Mouse (Mus musculus) heart, adult 9 months (tissue): ENCODE measurements around the gene Cdx2.

Experiments used
- DNase-seq, 2 experiments: peaks; one replicate each; pipeline ENCODE4 v3.0.0; 2022; ENCODE audit warnings: low spot score in 2 of 2

The Cdx2 gene

GRCm38 (mm10) chr5:147306638-147307397, at the start of gene Cdx2:
TSS of gene Cdx2 (minus strand) at chr5:147307270.
- no peak for DNase-seq

DNA sequence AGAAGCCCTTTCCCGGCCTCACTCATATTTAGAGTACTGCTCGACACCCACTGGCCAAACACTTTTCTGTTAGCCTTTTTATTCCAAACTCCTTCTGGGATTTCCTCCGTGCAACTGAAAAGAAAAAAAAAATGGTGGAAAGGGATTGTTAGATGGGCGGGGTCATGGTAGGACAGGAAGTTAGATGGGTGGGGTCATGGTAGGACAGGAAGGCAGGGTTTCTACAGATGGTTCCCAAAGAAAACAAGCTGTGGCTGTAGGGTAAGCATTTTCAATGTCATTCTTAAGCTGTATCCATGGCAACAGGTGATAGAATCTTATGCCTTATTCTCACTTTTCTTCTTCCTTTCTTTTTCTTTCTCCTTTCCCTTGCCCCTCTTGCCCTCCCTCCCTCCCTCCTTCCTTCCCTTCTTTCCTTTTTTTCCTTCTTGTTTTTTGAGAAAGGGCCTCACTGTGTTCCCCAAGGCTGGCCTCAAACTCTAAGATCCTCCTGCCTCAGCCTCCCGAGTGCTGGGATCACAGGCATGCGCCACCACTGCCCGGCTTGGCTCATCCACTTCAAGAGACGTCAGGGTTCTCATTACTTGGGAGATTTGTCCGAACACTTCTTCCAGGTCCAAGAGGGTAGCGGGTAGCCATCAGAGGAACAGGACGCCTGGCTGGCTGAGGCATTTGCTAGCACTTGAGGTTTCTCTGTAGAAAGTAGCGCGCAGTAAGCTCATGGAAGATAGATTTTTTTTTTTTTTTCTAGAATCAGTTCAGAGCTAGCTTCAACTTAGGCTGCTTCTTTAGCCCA, 49.4 kb upstream of the Cdx2 start:
- no peak for DNase-seq

GRCm38 (mm10) chr5:147355788-147356187, 48.7 kb upstream of the Cdx2 start:
- DNase-seq: no peak

DNA sequence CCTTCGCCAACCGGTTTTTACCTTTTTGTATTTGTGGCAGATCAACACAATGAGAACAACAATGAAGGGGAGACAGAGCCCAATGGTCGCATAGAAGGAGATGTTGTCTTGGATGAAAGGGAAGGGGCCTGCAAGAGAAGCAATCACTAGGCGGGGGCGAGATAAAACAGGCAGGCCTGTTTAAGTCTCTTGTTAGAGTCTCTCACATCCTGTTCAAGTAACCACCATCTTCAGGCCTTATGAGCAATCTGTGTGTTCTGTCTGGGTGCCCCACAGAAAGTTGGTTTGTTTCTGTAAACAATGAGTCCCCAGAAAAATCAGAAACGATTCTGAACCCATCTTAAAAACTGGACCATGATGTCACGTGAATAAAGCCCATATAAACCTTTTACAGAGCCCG, 47.9 kb upstream of the Cdx2 start:
- DNase-seq: no peak

- DNase-seq: no peak
Measured at GRCm38 (mm10) chr5:147354161-147354780, 47.2 kb upstream of the Cdx2 start.

DNA sequence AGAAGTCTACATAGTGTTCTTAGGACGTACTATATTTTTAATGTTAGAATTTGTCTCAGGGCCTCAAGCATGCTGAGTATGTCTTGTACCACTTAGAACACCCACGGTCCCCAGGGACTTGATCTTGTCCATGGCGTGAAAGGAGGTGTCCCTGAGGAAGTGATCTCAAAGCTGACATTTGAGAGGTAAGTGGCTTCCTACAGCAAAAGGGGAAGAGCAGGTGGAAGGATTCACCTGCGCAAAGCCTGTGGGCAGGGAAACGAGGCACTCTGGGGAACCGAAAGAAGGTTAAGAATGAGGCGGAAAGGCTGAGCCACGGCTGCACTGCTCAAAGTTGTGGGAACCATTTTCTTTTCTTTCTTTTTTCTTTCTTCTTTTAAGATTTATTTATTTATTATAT, 44.9 kb upstream of the Cdx2 start:
- DNase-seq: no peak

DNA sequence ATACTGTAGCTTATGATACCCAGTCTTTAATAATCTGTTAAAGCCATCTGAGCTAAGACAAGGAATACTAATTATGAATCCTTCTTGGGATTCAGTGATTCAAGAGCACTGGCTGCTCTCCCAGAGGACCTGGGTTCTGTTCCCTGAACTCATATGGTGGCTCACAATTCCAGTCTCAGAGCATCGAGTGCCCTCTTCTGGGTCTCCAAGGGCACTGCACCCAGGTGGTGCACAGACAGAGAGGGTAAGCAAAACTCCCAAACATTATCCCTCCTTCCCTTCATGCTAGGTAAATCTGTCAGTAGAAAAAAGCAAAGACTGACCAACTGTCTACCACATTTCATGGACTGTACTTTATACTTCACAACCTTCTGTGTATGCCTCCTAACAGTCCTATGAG, 38.9 kb upstream of the Cdx2 start:
- DNase-seq: no peak

DNA sequence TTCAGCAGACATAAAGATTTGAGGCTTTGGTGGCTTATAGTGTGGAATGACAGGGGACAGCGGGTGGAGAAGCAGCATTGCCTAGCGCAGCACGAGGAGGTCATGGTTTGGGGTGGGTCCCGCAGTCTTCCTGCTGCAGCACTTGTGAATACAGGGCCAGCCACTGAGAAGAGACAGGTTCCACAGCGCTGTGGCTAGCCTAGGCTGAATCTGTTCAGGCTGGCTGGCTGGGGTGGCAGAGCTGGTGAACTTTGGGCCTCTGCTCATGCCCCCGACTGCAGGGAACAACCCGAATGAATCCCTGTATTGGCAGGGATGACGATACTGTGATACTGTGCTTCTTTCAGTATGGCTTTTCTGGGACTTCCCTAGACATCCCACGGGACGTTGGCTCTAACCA, 36.8 kb upstream of the Cdx2 start:
- no peak for DNase-seq

GRCm38 (mm10) chr5:147342901-147343300, 35.8 kb upstream of the Cdx2 start:
- no peak for DNase-seq

GRCm38 (mm10) chr5:147340741-147341414, 33.8 kb upstream of the Cdx2 start:
- DNase-seq: no peak

GRCm38 (mm10) chr5:147339560-147339959, 32.5 kb upstream of the Cdx2 start:
- no peak for DNase-seq

- DNase-seq: no peak
Measured at GRCm38 (mm10) chr5:147338967-147339366, 31.9 kb upstream of the Cdx2 start.

DNA sequence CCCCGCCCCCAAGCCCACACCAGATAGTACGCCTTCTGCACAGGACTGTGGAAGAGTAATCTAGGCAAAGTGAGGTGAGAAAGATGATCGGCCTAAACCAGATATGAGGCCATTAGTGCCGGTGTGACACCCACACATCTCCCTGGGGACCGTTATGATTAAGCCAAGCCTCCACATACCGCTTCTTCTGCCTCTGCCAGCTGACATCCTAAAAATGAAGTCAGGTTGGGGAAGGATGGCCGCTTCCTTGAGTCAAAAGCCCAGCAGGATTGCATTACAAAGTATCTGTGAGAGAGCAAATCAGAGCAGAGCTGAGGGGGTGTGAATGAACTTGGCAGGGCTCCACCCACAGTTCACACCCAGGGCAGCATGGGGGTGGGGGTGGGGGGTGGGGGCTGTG, 25.6 kb upstream of the Cdx2 start:
- DNase-seq: no peak

GRCm38 (mm10) chr5:147331547-147331946, 24.5 kb upstream of the Cdx2 start:
- no peak for DNase-seq

DNA sequence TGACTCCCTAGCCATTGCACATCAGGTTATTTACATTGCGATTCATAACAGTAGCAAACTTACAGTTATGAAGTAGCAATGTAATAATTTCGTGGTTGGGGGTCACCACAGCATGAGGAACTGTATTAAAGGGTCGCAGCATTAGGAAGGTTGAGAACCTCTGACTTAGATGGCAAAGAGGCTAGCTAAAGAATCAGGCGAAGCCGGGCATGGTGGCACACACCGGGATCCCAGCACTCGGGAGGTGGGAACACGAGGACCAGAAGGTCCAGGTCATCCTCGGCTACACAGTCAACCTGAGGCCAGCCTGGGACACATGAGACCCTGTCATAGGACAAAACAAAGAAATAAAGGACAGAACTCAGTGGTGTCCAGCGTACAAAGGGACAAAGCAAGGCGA, 22.9 kb upstream of the Cdx2 start:
- DNase-seq: no peak

GRCm38 (mm10) chr5:147327636-147328035, 20.6 kb upstream of the Cdx2 start:
- no peak for DNase-seq

DNA sequence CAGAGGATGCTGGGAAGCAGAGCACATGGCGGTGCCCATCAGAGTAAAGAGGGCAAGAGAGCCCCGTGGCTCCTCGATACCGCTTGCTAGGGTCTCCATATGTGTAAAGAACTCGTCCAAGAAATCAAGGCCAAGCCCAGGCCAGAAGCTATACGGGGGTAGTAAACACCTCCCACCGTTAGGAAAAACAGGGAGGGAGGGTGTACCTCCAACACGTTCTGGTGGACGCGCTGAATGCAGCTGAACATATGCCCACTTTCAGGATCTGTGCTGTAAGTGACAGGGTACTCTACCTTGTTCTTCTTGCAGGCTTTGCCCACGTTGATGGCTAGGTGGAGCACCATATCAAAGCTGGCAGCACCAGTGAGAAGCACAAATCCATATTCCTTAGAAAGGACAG, 18.9 kb upstream of the Cdx2 start:
- no peak for DNase-seq

DNA sequence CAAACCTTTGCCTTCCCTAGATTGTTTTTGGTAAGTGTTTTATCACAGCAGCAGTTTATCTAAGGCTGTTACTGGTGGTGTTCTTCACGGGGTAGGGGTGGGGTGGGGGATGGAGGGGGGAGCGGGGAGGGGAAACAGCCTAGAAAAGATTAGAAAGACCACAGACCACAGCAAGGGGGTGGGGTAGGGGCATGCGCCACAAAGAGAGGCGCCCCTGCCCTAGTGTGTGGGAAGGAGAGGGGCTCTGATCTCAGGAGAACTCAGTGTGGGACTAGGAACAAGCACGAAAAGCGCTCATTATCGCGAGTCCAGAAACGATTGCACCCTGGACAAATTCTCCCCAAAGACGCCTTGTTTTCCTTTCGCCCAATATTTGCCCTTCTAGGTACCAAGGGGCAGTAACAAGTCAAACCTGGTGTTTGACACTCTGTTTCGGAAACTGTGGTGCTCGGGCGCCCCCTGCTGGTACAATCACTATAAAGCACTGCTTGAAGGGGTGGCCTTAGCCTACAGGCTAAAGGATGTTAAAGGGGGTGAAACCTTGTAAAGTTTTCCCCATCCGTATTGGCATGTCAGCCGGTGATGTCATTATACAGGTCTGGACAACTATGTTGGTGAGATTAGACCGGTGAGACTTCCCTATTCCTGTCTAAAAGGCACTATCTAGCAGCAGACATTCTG, 16.3 kb upstream of the Cdx2 start:
- DNase-seq: peak in 1 of 2 experiments; percentile 42

DNA sequence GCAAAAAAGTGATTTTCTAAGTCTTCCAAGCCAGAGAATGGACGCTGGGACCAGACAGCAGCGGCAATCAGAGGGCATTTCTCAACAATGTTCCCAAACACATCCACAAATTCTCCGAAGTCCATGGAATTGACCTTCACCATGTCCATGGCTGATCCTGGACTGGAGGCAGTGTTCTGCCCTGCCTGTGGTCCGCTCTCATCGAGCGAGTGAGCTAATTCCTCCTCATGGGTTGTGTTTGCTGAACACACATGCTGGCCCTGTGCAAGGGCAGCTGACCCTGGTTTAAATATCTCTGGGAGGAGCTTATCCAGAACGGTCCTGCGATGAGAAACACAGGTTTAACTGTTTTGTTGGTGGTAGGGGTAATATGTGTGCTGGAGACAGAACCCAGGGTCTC, 15.1 kb upstream of the Cdx2 start, which contains the start of gene Urad:
Urad (minus strand) TSS at position 258 of the 400 bp plus-strand sequence.
- DNase-seq: no peak

- DNase-seq: peak; percentile 31 to 36
Measured at GRCm38 (mm10) chr5:147319653-147320052, 12.6 kb upstream of the Cdx2 start.

GRCm38 (mm10) chr5:147317991-147318390, 10.9 kb upstream of the Cdx2 start:
- DNase-seq: no peak

GRCm38 (mm10) chr5:147317321-147317720, 10.3 kb upstream of the Cdx2 start:
- DNase-seq: no peak
